Mouse (Mus musculus): ENCODE data around the gene Tfb2m. TPM values are rescaled to one million over a fixed set of nuclear protein-coding genes. Genes with fewer than 3 reads are reported as not detected.

Tfb2m gene
- total and polyA plus RNA-seq, 3 experiments, result 19.3 to 20.9 TPM; not detected in 1

- no peak for DNase-seq (ENCODE audit: low read depth, low spot score)
- Histone ChIP-seq H3K4me1 (ENCODE audit: control insufficient read depth in 1 of 2, insufficient read depth in 2 of 2, low read length in 2 of 2) (peaks cover 20 to 26% of the 10 kb centered on the region in 2 experiments), H3K36me3 (ENCODE audit: control insufficient read depth in 1 of 2, insufficient read depth in 2 of 2, low read length in 2 of 2) (peaks cover 0 to 47% of the 10 kb centered on the region in 2 experiments; a peak in 2 of 4 replicates), H3K9me3 (replicated peaks; ENCODE audit: insufficient read depth, low read length) (no peaks in the 10 kb centered on the region), H3K79me2 (ENCODE audit: control insufficient read depth, insufficient read depth, low read length, poor library complexity) (peaks cover 15% of the 10 kb centered on the region), H3K4me3 (ENCODE audit: control insufficient read depth in 1 of 2, insufficient read depth in 1 of 2, low read depth in 2 of 2, low read length in 2 of 2) (no peak overlapping the region), H3K27me3 (ENCODE audit: control insufficient read depth in 1 of 2, insufficient read depth in 2 of 2, low read length in 2 of 2) (no peaks in the 10 kb centered on the region), H3K27ac (ENCODE audit: control insufficient read depth, low read depth, low read length) (no peak overlapping the region), H3K9ac (ENCODE audit: control insufficient read depth, low read depth, low read length, poor library complexity, severe bottlenecking) (no peak overlapping the region)
- TF ChIP-seq RCOR1 (IDR thresholded peaks at IDR 0.05; ENCODE audit: low read depth, low read length) (no peak), MAFK (IDR thresholded peaks at IDR 0.05; ENCODE audit: borderline replicate concordance, low read depth, low read length) (no peak), NELFE (IDR thresholded peaks at IDR 0.05; ENCODE audit: low read depth, low read length) (no peak), E2F4 (IDR thresholded peaks at IDR 0.05; ENCODE audit: borderline replicate concordance, low read depth, low read length) (no peak), ZKSCAN1 (IDR thresholded peaks at IDR 0.05; ENCODE audit: low read depth, low read length) (no peak), ELF1 (IDR thresholded peaks at IDR 0.05; ENCODE audit: low read depth, low read length) (no peak), BHLHE40 (IDR thresholded peaks at IDR 0.05; ENCODE audit: borderline replicate concordance, low read depth, low read length) (no peak), POLR2AphosphoS5 (IDR thresholded peaks at IDR 0.05; ENCODE audit: borderline replicate concordance, low read depth, low read length) (no peak), SIN3A (IDR thresholded peaks at IDR 0.05; ENCODE audit: low read length) (no peak), MYC (IDR thresholded peaks at IDR 0.05; ENCODE audit: low read depth, low read length) (no peak), POLR2A (IDR thresholded peaks at IDR 0.05; ENCODE audit: control insufficient read depth in 1 of 2, insufficient read depth in 1 of 2, low read depth in 1 of 2, low read length in 2 of 2, poor library complexity in 1 of 2) (no peak), CHD2 (IDR thresholded peaks at IDR 0.05; ENCODE audit: low read length) (no peak), GABPA (IDR thresholded peaks at IDR 0.05; ENCODE audit: low read depth, low read length) (no peak)
These were observed 6.7 kb upstream of the Tfb2m start for GRCm38 (mm10) chr1:179552751-179553150.

GRCm38 (mm10) chr1:179551921-179552320 is 5.9 kb upstream of the Tfb2m start:
- Histone ChIP-seq H3K9ac (ENCODE audit: control insufficient read depth, low read depth, low read length, poor library complexity, severe bottlenecking) (peak overlapping the region; percentile 13; the same call in 1 of the 2 replicates), H3K4me1 (ENCODE audit: control insufficient read depth in 1 of 2, insufficient read depth in 2 of 2, low read length in 2 of 2) (peaks cover 20 to 26% of the 10 kb centered on the region in 2 experiments), H3K79me2 (ENCODE audit: control insufficient read depth, insufficient read depth, low read length, poor library complexity) (peaks cover 16% of the 10 kb centered on the region), H3K4me3 (ENCODE audit: control insufficient read depth in 1 of 2, insufficient read depth in 1 of 2, low read depth in 2 of 2, low read length in 2 of 2) (0 out of 4 replicates have a peak overlapping the region, but pooled peaks of 1 of the 2 experiments have one; percentile 6), H3K9me3 (replicated peaks; ENCODE audit: insufficient read depth, low read length) (no peaks in the 10 kb centered on the region), H3K36me3 (ENCODE audit: control insufficient read depth in 1 of 2, insufficient read depth in 2 of 2, low read length in 2 of 2) (peaks cover 0 to 53% of the 10 kb centered on the region in 2 experiments; a peak in 2 of 4 replicates), H3K27me3 (ENCODE audit: control insufficient read depth in 1 of 2, insufficient read depth in 2 of 2, low read length in 2 of 2) (no peaks in the 10 kb centered on the region), H3K27ac (ENCODE audit: control insufficient read depth, low read depth, low read length) (peak overlapping the region; percentile 62)
- 0 out of 2 replicates have a peak, but pooled peaks have one; percentile 1 for TF ChIP-seq ZNF384 (IDR thresholded peaks at IDR 0.05; ENCODE audit: low read depth, low read length)
- no peak for TF ChIP-seq NRF1 (IDR thresholded peaks at IDR 0.05; ENCODE audit: insufficient read depth, low read depth, low read length, poor library complexity, severe bottlenecking)
- TF ChIP-seq MAX (IDR thresholded peaks at IDR 0.05; ENCODE audit: low read length), result 0 out of 2 replicates have a peak, but pooled peaks have one; percentile 1
- no peak for DNase-seq (ENCODE audit: low read depth, low spot score)

Measured in MEL (cell line).